19 mouse cellular contexts compared by ENCODE assay signal in genomic region chr4:150262301-150262700, GRCm38 (mm10). TPM values are rescaled to one million over a fixed set of nuclear protein-coding genes. Genes with fewer than 3 reads are reported as not detected.
DNase-seq lines count a peak whose midpoint lies in the region; ATAC-seq and TF ChIP-seq lines count a peak whose summit lies in the region.
"Had no signal": no experiment of that assay in that cellular context is flagged by ENCODE, and none has a peak within 500 bp of the region (broad histone marks: within the 10 kb centered on the region; RNA-seq: fewer than 3 reads in every experiment).

No protein-coding gene starts in this region.

- TF ChIP-seq CTCF in forebrain, postnatal 0 days (IDR thresholded peaks at IDR 0.05; ENCODE audit: low read depth) = no peak
- no peak for TF ChIP-seq CTCF in kidney, postnatal 0 days (IDR thresholded peaks at IDR 0.05; ENCODE audit: low read depth)

- ATAC-seq in forebrain, embryonic 14.5 days = no peak
- no peak for ATAC-seq in forebrain, embryonic 13.5 days
- no peak for ATAC-seq in forebrain, postnatal 0 days
- no peak for ATAC-seq in kidney, postnatal 0 days (replicated peaks; ENCODE audit: low FRiP score, low read depth)
- no peak for ATAC-seq in kidney, embryonic 15.5 days (replicated peaks; ENCODE audit: low FRiP score)

- no peak overlapping the region for H3K9ac ChIP-seq in forebrain, embryonic 14.5 days (ENCODE audit: low read length)
- no peak overlapping the region for H3K9ac ChIP-seq in forebrain, embryonic 13.5 days
- no peak overlapping the region for H3K9ac ChIP-seq in forebrain, postnatal 0 days
- H3K9ac ChIP-seq in kidney, postnatal 0 days (ENCODE audit: low read depth, low read length) = no peak overlapping the region
- no peak overlapping the region for H3K9ac ChIP-seq in kidney, embryonic 15.5 days
- H3K9ac ChIP-seq: embryonic facial prominence, embryonic 13.5 days; embryonic facial prominence, embryonic 15.5 days had no signal

- H3K27ac ChIP-seq in forebrain, embryonic 14.5 days (ENCODE audit: low read depth, low read length) = no peak overlapping the region
- H3K27ac ChIP-seq in forebrain, embryonic 13.5 days = no peak overlapping the region
- no peak overlapping the region for H3K27ac ChIP-seq in forebrain, postnatal 0 days (ENCODE audit: low read depth, low read length)
- H3K27ac ChIP-seq in forebrain, embryonic 10.5 days = no peak overlapping the region
- H3K27ac ChIP-seq in kidney, postnatal 0 days = no peak overlapping the region
- no peak overlapping the region for H3K27ac ChIP-seq in kidney, embryonic 15.5 days
- H3K27ac ChIP-seq: embryonic facial prominence, embryonic 13.5 days; embryonic facial prominence, embryonic 15.5 days had no signal

- DNase-seq in forebrain, embryonic 14.5 days (ENCODE audit: low spot score) = peak; percentile 52
- DNase-seq in forebrain, postnatal 0 days = peak; percentile 32
- DNase-seq in forebrain, embryonic 10.5 days (ENCODE audit: extremely low spot score, low spot score) = no peak
- DNase-seq in kidney, postnatal 0 days (ENCODE audit: low spot score) = peak; percentile 75
- DNase-seq: adrenal gland, adult 2 months; adrenal gland, postnatal 10 days; adrenal gland, postnatal 25 days; cerebellum, adult 11 months; cerebellum, adult 18-20 months; cerebellum, adult 8-10 months; cerebellum, adult 9-11 months; cerebellum, postnatal 14 days; cerebellum, postnatal 36 days; embryo, embryonic 11 days had no signal

- WGBS in forebrain, embryonic 14.5 days = 51% methylated on average over 8 of the region's 8 CpGs
- WGBS in forebrain, embryonic 13.5 days = 71% methylated on average over 8 of the region's 8 CpGs
- 39% methylated on average over 8 of the region's 8 CpGs for WGBS in forebrain, postnatal 0 days
- 94% methylated on average over 8 of the region's 8 CpGs for WGBS in forebrain, embryonic 10.5 days
- WGBS in kidney, postnatal 0 days = 55% methylated on average over 8 of the region's 8 CpGs
- WGBS in kidney, embryonic 15.5 days = 59% methylated on average over 8 of the region's 8 CpGs

- H3K36me3 ChIP-seq in forebrain, embryonic 14.5 days (ENCODE audit: control insufficient read depth, insufficient read depth, low read length) = no peaks in the 10 kb centered on the region
- H3K36me3 ChIP-seq in forebrain, embryonic 13.5 days (ENCODE audit: poor library complexity, severe bottlenecking) = no peaks in the 10 kb centered on the region
- H3K36me3 ChIP-seq in forebrain, postnatal 0 days (ENCODE audit: insufficient read depth) = no peaks in the 10 kb centered on the region
- H3K36me3 ChIP-seq in forebrain, embryonic 10.5 days (replicated peaks) = peaks cover 26% of the 10 kb centered on the region
- no peaks in the 10 kb centered on the region for H3K36me3 ChIP-seq in kidney, postnatal 0 days (ENCODE audit: insufficient read depth, low read length)
- no peaks in the 10 kb centered on the region for H3K36me3 ChIP-seq in kidney, embryonic 15.5 days
- H3K36me3 ChIP-seq: embryonic facial prominence, embryonic 13.5 days; embryonic facial prominence, embryonic 15.5 days had no signal

- H3K4me2 ChIP-seq in forebrain, embryonic 14.5 days (ENCODE audit: low read length) = no peak overlapping the region
- H3K4me2 ChIP-seq in forebrain, embryonic 13.5 days = no peak overlapping the region
- H3K4me2 ChIP-seq in forebrain, postnatal 0 days (ENCODE audit: low read depth) = no peak overlapping the region
- no peak overlapping the region for H3K4me2 ChIP-seq in kidney, postnatal 0 days (ENCODE audit: low read length)
- no peak overlapping the region for H3K4me2 ChIP-seq in kidney, embryonic 15.5 days
- H3K4me2 ChIP-seq: embryonic facial prominence, embryonic 13.5 days; embryonic facial prominence, embryonic 15.5 days had no signal

- H3K4me3 ChIP-seq in forebrain, embryonic 14.5 days (ENCODE audit: low read depth, low read length) = no peak overlapping the region
- no peak overlapping the region for H3K4me3 ChIP-seq in forebrain, embryonic 13.5 days
- H3K4me3 ChIP-seq in forebrain, postnatal 0 days (ENCODE audit: low read depth, low read length) = no peak overlapping the region
- no peak overlapping the region for H3K4me3 ChIP-seq in forebrain, embryonic 10.5 days
- no peak overlapping the region for H3K4me3 ChIP-seq in kidney, postnatal 0 days (replicated peaks; ENCODE audit: low read depth, low read length)
- H3K4me3 ChIP-seq in kidney, embryonic 15.5 days (replicated peaks) = no peak overlapping the region
- H3K4me3 ChIP-seq: embryonic facial prominence, embryonic 13.5 days; embryonic facial prominence, embryonic 15.5 days; erythroblast, embryonic 14.5 days had no signal

- no peaks in the 10 kb centered on the region for H3K27me3 ChIP-seq in forebrain, embryonic 14.5 days (replicated peaks; ENCODE audit: control insufficient read depth, insufficient read depth, low read length)
- H3K27me3 ChIP-seq in forebrain, embryonic 13.5 days = no peaks in the 10 kb centered on the region
- no peaks in the 10 kb centered on the region for H3K27me3 ChIP-seq in forebrain, postnatal 0 days (ENCODE audit: insufficient read depth, low read length)
- 0 out of 2 replicates have a peak, but pooled peaks cover 3% of the 10 kb centered on the region for H3K27me3 ChIP-seq in forebrain, embryonic 10.5 days (ENCODE audit: poor library complexity, severe bottlenecking)
- H3K27me3 ChIP-seq in kidney, postnatal 0 days (ENCODE audit: insufficient read depth, low read length) = no peaks in the 10 kb centered on the region
- H3K27me3 ChIP-seq in kidney, embryonic 15.5 days = no peaks in the 10 kb centered on the region
- H3K27me3 ChIP-seq: embryonic facial prominence, embryonic 13.5 days; embryonic facial prominence, embryonic 15.5 days had no signal

- peaks cover 15% of the 10 kb centered on the region for H3K4me1 ChIP-seq in forebrain, embryonic 14.5 days (ENCODE audit: control insufficient read depth, insufficient read depth, low read length)
- peaks cover 31% of the 10 kb centered on the region for H3K4me1 ChIP-seq in forebrain, embryonic 13.5 days
- peaks cover 14% of the 10 kb centered on the region for H3K4me1 ChIP-seq in forebrain, postnatal 0 days (ENCODE audit: insufficient read depth)
- peaks cover 43% of the 10 kb centered on the region for H3K4me1 ChIP-seq in forebrain, embryonic 10.5 days
- H3K4me1 ChIP-seq in kidney, postnatal 0 days (replicated peaks; ENCODE audit: insufficient read depth, low read length) = no peaks in the 10 kb centered on the region; the same call in 1 of the 2 replicates
- peaks cover 47% of the 10 kb centered on the region for H3K4me1 ChIP-seq in kidney, embryonic 15.5 days

- H3K9me3 ChIP-seq in forebrain, embryonic 14.5 days (replicated peaks; ENCODE audit: control insufficient read depth, low read length) = no peaks in the 10 kb centered on the region
- H3K9me3 ChIP-seq in forebrain, embryonic 13.5 days (replicated peaks) = no peaks in the 10 kb centered on the region
- no peaks in the 10 kb centered on the region for H3K9me3 ChIP-seq in forebrain, postnatal 0 days (ENCODE audit: low read length)
- no peaks in the 10 kb centered on the region for H3K9me3 ChIP-seq in forebrain, embryonic 10.5 days
- H3K9me3 ChIP-seq in kidney, postnatal 0 days (replicated peaks; ENCODE audit: low read length) = no peaks in the 10 kb centered on the region
- H3K9me3 ChIP-seq in kidney, embryonic 15.5 days (replicated peaks) = no peaks in the 10 kb centered on the region
- H3K9me3 ChIP-seq: embryonic facial prominence, embryonic 13.5 days; embryonic facial prominence, embryonic 15.5 days had no signal

RNA-seq across cellular contexts. Expression of gene Rere, which starts 19.1 kb away (rescaled TPM):
- polyA plus RNA-seq in forebrain, embryonic 14.5 days (2014; fragmentation: Nextera tagmentation; extraction: Ambion mirVana) = 21.2 and 25.1 TPM in 2 replicates
- 26.1 and 32.9 TPM in 2 replicates for polyA plus RNA-seq in forebrain, embryonic 13.5 days (2015; fragmentation: Nextera tagmentation; extraction: Ambion mirVana)
- 30.5 and 31.3 TPM in 2 replicates for total RNA-seq in forebrain, postnatal 0 days (2014; rRNA removed)
- polyA plus RNA-seq in forebrain, postnatal 0 days (2015; fragmentation: Nextera tagmentation; extraction: Ambion mirVana) = 14.8 and 18.9 TPM in 2 replicates
- 26.8 and 31.1 TPM in 2 replicates for polyA plus RNA-seq in forebrain, embryonic 10.5 days (2016; fragmentation: Nextera tagmentation; extraction: Ambion mirVana)
- 29.1 and 29.8 TPM in 2 replicates for polyA plus RNA-seq in kidney, postnatal 0 days (2015; fragmentation: Nextera tagmentation; extraction: Ambion mirVana)
- polyA plus RNA-seq in kidney, embryonic 15.5 days (2015; fragmentation: Nextera tagmentation; extraction: Ambion mirVana) = 35.1 and 36.5 TPM in 2 replicates

RNA-seq across cellular contexts. Expression of gene Eno1, which starts 25.8 kb away (rescaled TPM):
- 958 and 988 TPM in 2 replicates for polyA plus RNA-seq in forebrain, embryonic 14.5 days (2014; fragmentation: Nextera tagmentation; extraction: Ambion mirVana)
- 1,143 and 1,198 TPM in 2 replicates for polyA plus RNA-seq in forebrain, embryonic 13.5 days (2015; fragmentation: Nextera tagmentation; extraction: Ambion mirVana)
- 283 and 328 TPM in 2 replicates for total RNA-seq in forebrain, postnatal 0 days (2014; rRNA removed)
- polyA plus RNA-seq in forebrain, postnatal 0 days (2015; fragmentation: Nextera tagmentation; extraction: Ambion mirVana) = 856 and 963 TPM in 2 replicates
- polyA plus RNA-seq in forebrain, embryonic 10.5 days (2016; fragmentation: Nextera tagmentation; extraction: Ambion mirVana) = 3,430 and 3,707 TPM in 2 replicates
- 1,062 and 1,157 TPM in 2 replicates for polyA plus RNA-seq in kidney, postnatal 0 days (2015; fragmentation: Nextera tagmentation; extraction: Ambion mirVana)
- polyA plus RNA-seq in kidney, embryonic 15.5 days (2015; fragmentation: Nextera tagmentation; extraction: Ambion mirVana) = 1,865 and 1,947 TPM in 2 replicates
